Comparison of ENCODE assay signal across 10 mouse cellular contexts in the genomic region with DNA sequence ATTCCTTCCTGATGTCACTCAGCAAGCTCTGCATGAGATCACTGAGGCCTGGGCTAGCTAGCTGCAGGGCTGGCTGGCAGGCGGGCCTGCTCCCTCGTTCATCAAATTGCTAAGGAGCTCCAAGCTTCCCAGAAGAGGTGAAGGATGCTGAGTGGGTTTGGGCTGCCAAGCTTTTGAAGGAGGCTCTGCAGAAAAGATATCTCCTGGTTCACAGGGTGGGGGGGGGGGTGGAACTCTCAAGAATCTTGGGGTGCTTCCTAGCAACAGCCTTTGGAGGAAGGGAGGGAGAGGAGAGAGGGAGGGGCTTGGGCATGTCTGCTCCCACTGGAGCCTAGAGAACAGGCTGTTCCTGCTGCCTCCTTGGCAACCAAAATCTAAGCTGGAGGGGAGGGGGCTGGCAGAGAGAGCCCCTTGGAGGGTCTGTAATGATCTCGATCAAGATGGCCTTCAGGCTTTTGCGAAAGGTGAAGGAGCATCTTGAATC. TPM values are rescaled to one million over a fixed set of nuclear protein-coding genes. Genes with fewer than 3 reads are reported as not detected.
A peak's percentile ranks its signal among the peaks of the same experiment; 100 is the strongest.
DNase-seq lines count a peak whose midpoint lies in the region; ATAC-seq lines count a peak whose summit lies in the region.
"Had no signal": no experiment of that assay in that cellular context is flagged by ENCODE, and none has a peak within 500 bp of the region (broad histone marks: within the 10 kb centered on the region; RNA-seq: fewer than 3 reads in every experiment).

No protein-coding gene starts in this region.

- peak overlapping the region; percentile 13; the same call in 1 of the 2 replicates for H3K4me2 ChIP-seq in hindbrain, embryonic 15.5 days
- H3K4me2 ChIP-seq in midbrain, embryonic 13.5 days (replicated peaks) = no peak overlapping the region; the same call in 1 of the 2 replicates

- 14% methylated on average over 4 of the region's 4 CpGs for WGBS in hindbrain, embryonic 15.5 days
- 25% methylated on average over 4 of the region's 4 CpGs for WGBS in midbrain, embryonic 13.5 days

- H3K27ac ChIP-seq in hindbrain, embryonic 15.5 days (replicated peaks) = peak overlapping the region; percentile 99
- H3K27ac ChIP-seq in midbrain, embryonic 13.5 days = peak overlapping the region; percentile 78

- H3K9me3 ChIP-seq in hindbrain, embryonic 15.5 days = no peaks in the 10 kb centered on the region
- no peaks in the 10 kb centered on the region for H3K9me3 ChIP-seq in midbrain, embryonic 13.5 days

- H3K36me3 ChIP-seq in hindbrain, embryonic 15.5 days = no peaks in the 10 kb centered on the region
- no peaks in the 10 kb centered on the region for H3K36me3 ChIP-seq in midbrain, embryonic 13.5 days

- DNase-seq in cerebellum, postnatal 25 days = peak; percentile 12 to 18
- DNase-seq in cerebellum, postnatal 36 days = no peak
- DNase-seq in R1 (ENCODE audit: low read depth, low spot score) = peak; percentile 41
- no peak for DNase-seq in ovary, adult 18-20 months (ENCODE audit: low spot score)
- no peak for DNase-seq in spleen, postnatal 4 days (ENCODE audit: low spot score in 2 of 2)
- no peak for DNase-seq in kidney, adult 18-20 months
- DNase-seq: B cell, adult 2 months; kidney, postnatal 14 days had no signal

- no peak for ATAC-seq in hindbrain, embryonic 15.5 days (ENCODE audit: low FRiP score, low read depth)
- no peak for ATAC-seq in midbrain, embryonic 13.5 days

- no peaks in the 10 kb centered on the region for H3K27me3 ChIP-seq in hindbrain, embryonic 15.5 days
- H3K27me3 ChIP-seq in midbrain, embryonic 13.5 days = no peaks in the 10 kb centered on the region

- H3K9ac ChIP-seq in hindbrain, embryonic 15.5 days = no peak overlapping the region
- no peak overlapping the region for H3K9ac ChIP-seq in midbrain, embryonic 13.5 days (replicated peaks)

- peaks cover 41% of the 10 kb centered on the region for H3K4me1 ChIP-seq in hindbrain, embryonic 15.5 days (replicated peaks)
- H3K4me1 ChIP-seq in midbrain, embryonic 13.5 days (replicated peaks) = peaks cover 41% of the 10 kb centered on the region

- H3K4me3 ChIP-seq in hindbrain, embryonic 15.5 days = no peak overlapping the region
- no peak overlapping the region for H3K4me3 ChIP-seq in midbrain, embryonic 13.5 days (replicated peaks)

RNA-seq across cellular contexts. Expression of a gene that starts 2.0 kb away (rescaled TPM):
- polyA plus RNA-seq in hindbrain, embryonic 15.5 days (2015; fragmentation: Nextera tagmentation; extraction: Ambion mirVana) = 136 and 138 TPM in 2 replicates
- polyA plus RNA-seq in midbrain, embryonic 13.5 days (2015; fragmentation: Nextera tagmentation; extraction: Ambion mirVana) = 99.6 and 106 TPM in 2 replicates

RNA-seq across cellular contexts. Expression of a gene that starts 9.2 kb away (rescaled TPM):
- 67.0 and 70.3 TPM in 2 replicates for polyA plus RNA-seq in hindbrain, embryonic 15.5 days (2015; fragmentation: Nextera tagmentation; extraction: Ambion mirVana)
- polyA plus RNA-seq in midbrain, embryonic 13.5 days (2015; fragmentation: Nextera tagmentation; extraction: Ambion mirVana) = 83.5 and 90.3 TPM in 2 replicates

RNA-seq across cellular contexts. Expression of a gene that starts 36.7 kb away (rescaled TPM):
- 3.9 and 4.3 TPM in 2 replicates for polyA plus RNA-seq in hindbrain, embryonic 15.5 days (2015; fragmentation: Nextera tagmentation; extraction: Ambion mirVana)
- polyA plus RNA-seq in midbrain, embryonic 13.5 days (2015; fragmentation: Nextera tagmentation; extraction: Ambion mirVana) = 1.2 and 1.9 TPM in 2 replicates

RNA-seq across cellular contexts. Expression of a gene that starts 37.4 kb away (rescaled TPM):
- polyA plus RNA-seq in hindbrain, embryonic 15.5 days (2015; fragmentation: Nextera tagmentation; extraction: Ambion mirVana) = not detected in 2 replicates
- polyA plus RNA-seq in midbrain, embryonic 13.5 days (2015; fragmentation: Nextera tagmentation; extraction: Ambion mirVana) = not detected in 2 replicates

RNA-seq across cellular contexts. Expression of a gene that starts 56.1 kb away (rescaled TPM):
- 193 and 204 TPM in 2 replicates for polyA plus RNA-seq in hindbrain, embryonic 15.5 days (2015; fragmentation: Nextera tagmentation; extraction: Ambion mirVana)
- 174 and 190 TPM in 2 replicates for polyA plus RNA-seq in midbrain, embryonic 13.5 days (2015; fragmentation: Nextera tagmentation; extraction: Ambion mirVana)

Comparison
In these comparisons a context has a peak if more than half of its experiments do, and no peak if none do; other contexts are left out.
1. DNase-seq: peak in cerebellum, postnatal 25 days (2 of 2) and R1 (single experiment); none in cerebellum, postnatal 36 days (0 of 2), ovary, adult 18-20 months (single experiment), spleen, postnatal 4 days (0 of 2) and kidney, adult 18-20 months (single experiment).